Mouse (Mus musculus) liver, postnatal 0 days (tissue): ENCODE results near the gene Ppp1r16b.

Source experiments
- CTCF ChIP-seq: sonication (generic); IDR thresholded peaks from 2 replicates; pipeline ENCODE4 v1.5.1; 2016; ENCODE audit warnings: antibody characterized with exemption, low read depth
- EP300 ChIP-seq: IDR thresholded peaks from 2 replicates; pipeline ENCODE4 v1.6.1; 2016; ENCODE audit warnings: antibody characterized with exemption, low read depth, mild to moderate bottlenecking

DNA sequence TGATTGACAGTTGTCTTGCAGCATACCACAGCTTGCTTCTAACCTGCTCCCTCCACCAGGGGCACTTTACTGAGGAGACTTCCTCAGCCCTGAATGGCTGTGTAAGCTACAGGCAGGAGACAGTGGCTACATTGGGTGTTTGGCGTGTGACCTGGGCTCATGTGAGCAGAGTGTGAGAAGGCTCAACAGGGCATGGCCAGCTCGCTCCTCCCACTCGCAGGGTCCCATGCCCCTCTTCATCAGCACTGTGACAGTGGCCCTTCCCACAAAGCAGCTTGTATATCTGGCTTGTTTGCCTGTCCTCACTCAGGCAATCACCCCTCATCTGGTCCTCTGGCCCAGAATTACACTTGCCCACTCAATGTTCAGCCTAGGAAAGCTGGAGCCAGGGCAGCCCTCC, 73.9 kb downstream of the Ppp1r16b start:
- TF ChIP-seq CTCF (no peak), EP300 (no peak)
